Mouse (Mus musculus): ENCODE measurements around the gene Pard3.

DNA sequence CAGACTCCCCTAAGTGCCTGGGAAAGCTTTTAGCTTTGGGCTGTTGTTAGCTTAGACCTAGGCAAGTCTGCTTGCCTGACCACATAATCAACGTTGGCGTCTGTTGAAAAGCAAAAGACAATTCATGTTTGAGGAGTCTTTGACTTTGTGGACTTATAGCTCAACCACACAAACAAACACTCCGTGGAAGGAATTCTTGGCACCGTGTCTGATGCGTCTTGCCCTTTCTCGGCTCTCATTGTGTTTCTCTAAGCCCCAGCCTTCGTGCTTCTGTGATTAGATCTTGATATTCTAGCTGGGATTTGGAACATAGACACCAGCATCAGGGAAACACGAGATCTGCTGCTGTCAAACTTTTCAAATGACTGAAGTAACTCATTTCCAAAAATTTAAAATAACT is 61.1 kb downstream of the Pard3 start:
- no peak for TF ChIP-seq CTCF (IDR thresholded peaks at IDR 0.05; ENCODE audit: low read depth)
- no peak for TF ChIP-seq EP300 (optimal IDR thresholded peaks at IDR 0.05)

Data from stomach, postnatal 0 days (tissue).